Mouse (Mus musculus) frontal cortex, adult 2 months (tissue): Measurements from ENCODE around the gene Paox. TPM values are rescaled to one million over a fixed set of nuclear protein-coding genes. Genes with fewer than 3 reads are reported as not detected.
"Not testable (repeated sequence)": the region's sequence is repeated elsewhere in the genome, so short reads cannot be mapped to it uniquely, and the experiment has no call there.

ENCODE experiments used
- DNase-seq, 2 experiments: peaks; one replicate each; pipeline ENCODE4 v3.0.0; 2022; ENCODE audit warnings: low spot score in 1 of 2; ENCODE audit errors: extremely low spot score in 1 of 2
- polyA plus RNA-seq: library from polyadenylated mRNA; depleted of rRNA; stranded (reverse); fragments of >200 nt; gene quantifications from 2 replicates; pipeline ENCODE4 v1.2.3, GENCODE M21; 2012

Gene Paox
- polyA plus RNA-seq, 1 experiment = 3.7 TPM

- peak; percentile 73 to 87 for DNase-seq
Measured at GRCm38 (mm10) chr7:140116329-140117054, 893 bp downstream of the Paox start, which contains the start of gene Echs1. TSS of gene Echs1 (minus strand) at chr7:140116476.

GRCm38 (mm10) chr7:140120484-140120883, 4.9 kb downstream of the Paox start:
- no peak for DNase-seq

GRCm38 (mm10) chr7:140121338-140121910, 5.8 kb downstream of the Paox start:
- DNase-seq = no peak

- DNase-seq = no peak
Measured at GRCm38 (mm10) chr7:140122765-140123164, 7.2 kb downstream of the Paox start.

- no peak for DNase-seq
Measured at GRCm38 (mm10) chr7:140124382-140124781, 8.8 kb downstream of the Paox start.

GRCm38 (mm10) chr7:140125278-140126021, 9.9 kb downstream of the Paox start:
- peak; percentile 77 to 88 for DNase-seq

GRCm38 (mm10) chr7:140126022-140126350, 10.4 kb downstream of the Paox start:
- no peak for DNase-seq

GRCm38 (mm10) chr7:140126934-140127333, 11.3 kb downstream of the Paox start:
- DNase-seq = no peak

GRCm38 (mm10) chr7:140127911-140128310, 12.3 kb downstream of the Paox start:
- DNase-seq = no peak

- DNase-seq = not testable (repeated sequence)
Measured at GRCm38 (mm10) chr7:140132184-140132583, 16.6 kb downstream of the Paox start.

GRCm38 (mm10) chr7:140134033-140134432, 18.4 kb downstream of the Paox start:
- DNase-seq = not testable (repeated sequence)

GRCm38 (mm10) chr7:140135106-140135770, 19.6 kb downstream of the Paox start:
- DNase-seq = no peak

GRCm38 (mm10) chr7:140137135-140138020, 21.8 kb downstream of the Paox start, which contains the start of gene Mtg1:
TSS of gene Mtg1 (plus strand) at chr7:140137564.
- peak; percentile 88 to 99 for DNase-seq

GRCm38 (mm10) chr7:140138021-140138310, 22.4 kb downstream of the Paox start:
- no peak for DNase-seq

GRCm38 (mm10) chr7:140141350-140141749, 25.8 kb downstream of the Paox start:
- peak in 1 of 2 experiments; percentile 76 for DNase-seq

- DNase-seq = no peak
Measured at GRCm38 (mm10) chr7:140144550-140144949, 29.0 kb downstream of the Paox start.

GRCm38 (mm10) chr7:140153383-140153782, 37.8 kb downstream of the Paox start:
- DNase-seq = peak in 1 of 2 experiments; percentile 68

- DNase-seq = no peak
Measured at GRCm38 (mm10) chr7:140153829-140154217, 38.2 kb downstream of the Paox start.

- DNase-seq = peak; percentile 62 to 86
Measured at GRCm38 (mm10) chr7:140154218-140154927, 38.8 kb downstream of the Paox start, which contains the start of gene Sprn. TSS of gene Sprn (minus strand) at chr7:140154877.
